Mouse (Mus musculus) MEL (cell line): ENCODE measurements around the gene Kcnab1.

Experiments
- CTCF ChIP-seq, 3 experiments: IDR thresholded peaks in 2 of 3; conservative IDR thresholded peaks in 1 of 3; 2 replicates each; pipeline ENCODE4 v1.5.1; 2011 to 2012; ENCODE audit warnings: low read length in 3 of 3, low read depth in 2 of 3, mild to moderate bottlenecking in 2 of 3, improper control_type of control experiment in 1 of 3, inconsistent platforms in 1 of 3, mixed read lengths in 1 of 3, moderate library complexity in 1 of 3; ENCODE audit not compliant: control insufficient read depth in 1 of 3, insufficient read depth in 1 of 3, poor library complexity in 1 of 3, severe bottlenecking in 1 of 3
- E2F4 ChIP-seq: IDR thresholded peaks from 2 replicates; pipeline ENCODE4 v1.6.1; 2011; ENCODE audit warnings: low read depth, low read length, improper control_type of control experiment, borderline replicate concordance
- GATA1 ChIP-seq: IDR thresholded peaks from 2 replicates; pipeline ENCODE4 v1.6.1; 2011; ENCODE audit warnings: low read depth, low read length, improper control_type of control experiment
- MAX ChIP-seq: IDR thresholded peaks from 2 replicates; pipeline ENCODE4 v1.6.1; 2011; ENCODE audit warnings: low read length, improper control_type of control experiment
- POLR2A ChIP-seq, 2 experiments: IDR thresholded peaks; 2 replicates each; pipeline ENCODE4 v1.6.1; 2011 to 2012; ENCODE audit warnings: low read length in 2 of 2, mild to moderate bottlenecking in 2 of 2, control low read depth in 1 of 2, improper control_type of control experiment in 1 of 2, low read depth in 1 of 2, moderate library complexity in 1 of 2; ENCODE audit not compliant: control insufficient read depth in 1 of 2, insufficient read depth in 1 of 2, poor library complexity in 1 of 2
- USF1 ChIP-seq: IDR thresholded peaks from 2 replicates; pipeline ENCODE4 v1.6.1; 2014; ENCODE audit warnings: low read depth, mild to moderate bottlenecking, inconsistent platforms, low read length, improper control_type of control experiment, moderate library complexity
- ZNF384 ChIP-seq: IDR thresholded peaks from 2 replicates; pipeline ENCODE4 v1.6.1; 2012; ENCODE audit warnings: low read depth, mild to moderate bottlenecking, inconsistent platforms, low read length, improper control_type of control experiment

DNA sequence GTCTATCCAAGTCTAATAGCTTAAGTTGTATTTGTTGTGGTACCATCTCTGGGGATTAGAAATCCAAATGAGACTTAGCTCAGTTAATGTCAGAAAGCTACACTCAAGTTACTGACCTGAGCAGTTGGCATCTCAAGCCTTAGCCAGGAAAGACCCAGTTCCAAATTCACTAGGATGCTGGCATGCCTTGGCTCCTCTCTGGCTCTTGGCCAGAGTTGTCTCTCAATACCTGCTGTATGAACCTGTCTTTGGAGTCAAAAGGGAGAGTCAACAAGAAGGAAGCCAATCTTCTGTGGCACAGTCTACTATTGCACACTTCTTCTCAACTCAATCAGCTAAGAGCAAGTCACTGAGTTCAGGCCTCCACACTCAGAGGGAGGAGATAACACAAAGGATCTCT, 67.7 kb downstream of the Kcnab1 start:
- TF ChIP-seq E2F4 = no peak
- no peak for TF ChIP-seq CTCF (IDR thresholded peaks at IDR 0.05 in 2 of 3, conservative IDR thresholded peaks at IDR 0.05 in 1 of 3; ENCODE audit: control insufficient read depth in 1 of 3, insufficient read depth in 1 of 3, low read depth in 2 of 3, low read length in 3 of 3, poor library complexity in 1 of 3, severe bottlenecking in 1 of 3)
- no peak for TF ChIP-seq POLR2A (IDR thresholded peaks at IDR 0.05; ENCODE audit: control insufficient read depth in 1 of 2, insufficient read depth in 1 of 2, low read depth in 1 of 2, low read length in 2 of 2, poor library complexity in 1 of 2)
- TF ChIP-seq GATA1 = no peak
- no peak for TF ChIP-seq ZNF384
- no peak for TF ChIP-seq USF1
- no peak for TF ChIP-seq MAX
